9 mouse cellular contexts compared by ENCODE assay signal in genomic region chr7:100927287-100928000, GRCm38 (mm10). TPM values are rescaled to one million over a fixed set of nuclear protein-coding genes. Genes with fewer than 3 reads are reported as not detected.
DNase-seq lines count a peak whose midpoint lies in the region; ATAC-seq and TF ChIP-seq lines count a peak whose summit lies in the region.
"Had no signal": no experiment of that assay in that cellular context is flagged by ENCODE, and none has a peak within 500 bp of the region (broad histone marks: within the 10 kb centered on the region; RNA-seq: fewer than 3 reads in every experiment).

No protein-coding gene starts in this region.

- no peak for ATAC-seq in liver, embryonic 16.5 days (ENCODE audit: low read depth)
- no peak for ATAC-seq in CD4-positive, CD25-positive, alpha-beta regulatory T cell, adult 4 months

- peak overlapping the region; percentile 38 for H3K4me3 ChIP-seq in heart, adult 2 months
- peak overlapping the region; percentile 1; the same call in 1 of the 2 replicates for H3K4me3 ChIP-seq in liver, embryonic 16.5 days (ENCODE audit: low read depth, low read length)

- no peak for TF ChIP-seq CTCF in heart, adult 2 months (IDR thresholded peaks at IDR 0.05)

- H3K79me2 ChIP-seq in heart, adult 2 months (replicated peaks; ENCODE audit: control insufficient read depth, insufficient read depth, low read length), result no peaks in the 10 kb centered on the region

- peak overlapping the region; percentile 18; the same call in 1 of the 2 replicates for H3K4me2 ChIP-seq in liver, embryonic 16.5 days (ENCODE audit: low read depth, low read length)

- WGBS in heart, adult 2 months, result 12% methylated on average over 7 of the region's 7 CpGs
- 22% methylated on average over 7 of the region's 7 CpGs for WGBS in liver, embryonic 16.5 days (ENCODE audit: insufficient replicate concordance)

- H3K9ac ChIP-seq in heart, adult 2 months (ENCODE audit: low read depth, low read length), result peak overlapping the region; percentile 52
- no peak overlapping the region for H3K9ac ChIP-seq in liver, embryonic 16.5 days (ENCODE audit: low read depth, low read length)

- TF ChIP-seq EP300 in heart, adult 2 months (IDR thresholded peaks at IDR 0.05; ENCODE audit: insufficient read depth, low read depth, low read length), result 0 out of 2 replicates have a peak, but pooled peaks have one; percentile 11

- intact Hi-C loops in heart, adult 2 months (cut with DNase I), result no loop called here
- intact Hi-C loops in heart, postnatal 14 days (cut with DNase I), result no loop called here

- H3K27me3 ChIP-seq in heart, adult 2 months (ENCODE audit: control insufficient read depth, insufficient read depth, low read length), result no peaks in the 10 kb centered on the region
- peaks cover 39% of the 10 kb centered on the region for H3K27me3 ChIP-seq in liver, embryonic 16.5 days (ENCODE audit: control insufficient read depth, insufficient read depth, low read depth, low read length)

- no peaks in the 10 kb centered on the region for H3K36me3 ChIP-seq in heart, adult 2 months (ENCODE audit: control insufficient read depth, insufficient read depth, low read length)
- H3K36me3 ChIP-seq in liver, embryonic 16.5 days (ENCODE audit: control insufficient read depth, insufficient read depth), result no peaks in the 10 kb centered on the region

- no peaks in the 10 kb centered on the region for H3K9me3 ChIP-seq in liver, embryonic 16.5 days (replicated peaks; ENCODE audit: control insufficient read depth, low read length)

- H3K27ac ChIP-seq in heart, adult 2 months, result peak overlapping the region; percentile 64
- no peak overlapping the region for H3K27ac ChIP-seq in liver, embryonic 16.5 days (ENCODE audit: low read length)

- peaks cover 19% of the 10 kb centered on the region for H3K4me1 ChIP-seq in heart, adult 2 months (ENCODE audit: control insufficient read depth, insufficient read depth, low read length)
- H3K4me1 ChIP-seq in liver, embryonic 16.5 days (ENCODE audit: control insufficient read depth, low read depth, low read length), result peaks cover 6% of the 10 kb centered on the region; the same call in 1 of the 2 replicates

- no peak for TF ChIP-seq POLR2A in heart, adult 2 months (IDR thresholded peaks at IDR 0.05; ENCODE audit: insufficient read depth, low read depth, low read length)

- DNase-seq in heart, adult 2 months, result peak in 1 of 2 experiments; percentile 30
- no peak for DNase-seq in heart, postnatal 14 days
- DNase-seq in adipocyte (ENCODE audit: low spot score), result peak; percentile 37
- peak; percentile 72 for DNase-seq in gastrocnemius, postnatal 25 days
- DNase-seq in cerebellum, adult 9-10 months, result no peak
- DNase-seq in urinary bladder, adult 2 months (ENCODE audit: low spot score), result no peak
- DNase-seq: thymus, postnatal 14 days had no signal

RNA-seq across cellular contexts. Expression of gene Arhgef17, which starts 4.5 kb away (rescaled TPM):
- 10 to 100 TPM; 26.2 to 28.4 TPM for total RNA-seq in heart, adult 2 months (2021)
- polyA plus RNA-seq in heart, adult 2 months (2012; rRNA removed), result 23.4 and 28.9 TPM in 2 replicates
- total RNA-seq in heart, postnatal 14 days (2021), result 10 to 100 TPM; 30.3 to 31.6 TPM
- 10 to 100 TPM; 16.4 to 20.8 TPM for total RNA-seq in gastrocnemius, postnatal 25 days (2021)
- polyA plus RNA-seq in liver, embryonic 16.5 days (2015; fragmentation: Nextera tagmentation; extraction: Ambion mirVana), result 0.57 and 0.87 TPM in 2 replicates
- not detected for polyA plus RNA-seq in CD4-positive, CD25-positive, alpha-beta regulatory T cell, adult 4 months (2017; shearing (Covaris generic))
- polyA plus RNA-seq in urinary bladder, adult 2 months (2012; rRNA removed), result 17.1 and 30.1 TPM in 2 replicates

RNA-seq across cellular contexts. Expression of gene P2ry6, which starts 47.0 kb away (rescaled TPM):
- total RNA-seq in heart, adult 2 months (2021), result 1 to 10 TPM; 3.6 to 4.2 TPM
- 9.6 and 11.1 TPM in 2 replicates for polyA plus RNA-seq in heart, adult 2 months (2012; rRNA removed)
- 1 to 10 TPM; 4.1 to 4.5 TPM for total RNA-seq in heart, postnatal 14 days (2021)
- 1 to 10 TPM; 1.4 to 1.9 TPM for total RNA-seq in gastrocnemius, postnatal 25 days (2021)
- polyA plus RNA-seq in liver, embryonic 16.5 days (2015; fragmentation: Nextera tagmentation; extraction: Ambion mirVana), result 4.9 and 6.3 TPM in 2 replicates
- polyA plus RNA-seq in CD4-positive, CD25-positive, alpha-beta regulatory T cell, adult 4 months (2017; shearing (Covaris generic)), result not detected
- 11.6 and 12.8 TPM in 2 replicates for polyA plus RNA-seq in urinary bladder, adult 2 months (2012; rRNA removed)

Comparison
In these comparisons a context has a peak if more than half of its experiments do, and no peak if none do; other contexts are left out.
1. DNase-seq: peak in adipocyte (single experiment) and gastrocnemius, postnatal 25 days (single experiment); none in heart, postnatal 14 days (0 of 2), cerebellum, adult 9-10 months (single experiment) and urinary bladder, adult 2 months (single experiment).